14 mouse cellular contexts compared by ENCODE assay signal in the genomic region with DNA sequence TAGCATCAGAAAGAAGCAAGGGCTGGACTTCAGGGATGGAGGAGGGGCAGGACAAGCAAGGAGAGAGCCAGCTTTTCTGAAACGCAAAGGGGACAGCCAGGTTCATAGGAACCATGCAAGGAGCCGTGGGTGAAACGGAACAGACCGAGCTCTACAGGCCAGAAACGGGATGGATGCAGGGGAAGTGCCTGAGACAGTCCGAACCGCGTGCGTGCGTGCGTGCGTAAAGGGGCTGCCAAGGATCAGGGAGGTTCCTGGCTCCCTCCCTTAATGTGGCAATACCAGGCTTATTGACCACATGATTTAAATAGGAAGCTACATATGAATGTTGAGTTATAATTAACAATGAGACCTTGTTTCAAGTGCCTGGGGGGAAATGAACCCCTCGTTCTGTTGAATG.
"Had no signal": no experiment of that assay in that cellular context is flagged by ENCODE, and none has a peak within 500 bp of the region (broad histone marks: within the 10 kb centered on the region; RNA-seq: fewer than 3 reads in every experiment).

No protein-coding gene starts in this region.

- DNase-seq: kidney, adult 18-20 months; kidney, postnatal 10 days; kidney, postnatal 4 days; left cerebral cortex, postnatal 4 days; lung, adult 2 months; midbrain, embryonic 14.5 days; right cerebral cortex, postnatal 4 days; spleen, adult 18-20 months; thymus, postnatal 36 days had no signal

- H3K27ac ChIP-seq: layer of hippocampus, adult 2 months; limb, embryonic 13.5 days; liver, embryonic 15.5 days; midbrain, embryonic 10.5 days; neural tube, embryonic 12.5 days had no signal

- H3K4me1 ChIP-seq: neural tube, embryonic 12.5 days had no signal

- H3K27me3 ChIP-seq: limb, embryonic 13.5 days; liver, embryonic 15.5 days; neural tube, embryonic 12.5 days had no signal

- H3K4me3 ChIP-seq: layer of hippocampus, adult 2 months; limb, embryonic 13.5 days; liver, embryonic 15.5 days; midbrain, embryonic 10.5 days; neural tube, embryonic 12.5 days had no signal
